Mouse (Mus musculus) midbrain, embryonic 10.5 days (tissue): ENCODE measurements around the gene Rxfp1. TPM values are rescaled to one million over a fixed set of nuclear protein-coding genes. Genes with fewer than 3 reads are reported as not detected.

Experiments
- DNase-seq: peaks from one replicate; pipeline ENCODE4 v3.0.0-alpha.2; 2017; ENCODE audit warnings: low spot score
- H3K27ac ChIP-seq: fragments of 300-500 bp; sonication (generic); replicated peaks from 2 replicates; pipeline ENCODE4 v1.5.1; 2016; ENCODE audit warnings: mild to moderate bottlenecking
- H3K27me3 ChIP-seq: fragments of 300-500 bp; sonication (generic); 2 replicates; pipeline ENCODE4 v1.6.1; 2016; ENCODE audit warnings: low read depth, mild to moderate bottlenecking; ENCODE audit not compliant: poor library complexity, severe bottlenecking
- H3K36me3 ChIP-seq: fragments of 300-500 bp; sonication (generic); 2 replicates; pipeline ENCODE4 v1.6.1; 2016; ENCODE audit warnings: mild to moderate bottlenecking, moderate library complexity
- H3K4me1 ChIP-seq: fragments of 300-500 bp; sonication (generic); 2 replicates; pipeline ENCODE4 v1.6.1; 2016
- H3K4me3 ChIP-seq: fragments of 300-500 bp; sonication (generic); 2 replicates; pipeline ENCODE4 v1.5.1; 2016; ENCODE audit warnings: mild to moderate bottlenecking, moderate library complexity
- H3K9me3 ChIP-seq: fragments of 300-500 bp; sonication (generic); replicated peaks from 2 replicates; pipeline ENCODE4 v1.6.1; 2016; ENCODE audit warnings: mild to moderate bottlenecking
- WGBS: fragments of 180-500 bp; shearing (Covaris S2); methylation state at CpG from one replicate; pipeline ENCODE4 v1.1.7; 2016; 5-methylcytosine and 5-hydroxymethylcytosine counted together
- polyA plus RNA-seq: library from polyadenylated mRNA; unstranded; fragments of >200 nt; fragmentation: Nextera tagmentation; extraction: Ambion mirVana; gene quantifications from 2 replicates; pipeline ENCODE4 v1.2.1, GENCODE M21; 2016

Rxfp1 gene
- not detected in 2 replicates for polyA plus RNA-seq

DNA sequence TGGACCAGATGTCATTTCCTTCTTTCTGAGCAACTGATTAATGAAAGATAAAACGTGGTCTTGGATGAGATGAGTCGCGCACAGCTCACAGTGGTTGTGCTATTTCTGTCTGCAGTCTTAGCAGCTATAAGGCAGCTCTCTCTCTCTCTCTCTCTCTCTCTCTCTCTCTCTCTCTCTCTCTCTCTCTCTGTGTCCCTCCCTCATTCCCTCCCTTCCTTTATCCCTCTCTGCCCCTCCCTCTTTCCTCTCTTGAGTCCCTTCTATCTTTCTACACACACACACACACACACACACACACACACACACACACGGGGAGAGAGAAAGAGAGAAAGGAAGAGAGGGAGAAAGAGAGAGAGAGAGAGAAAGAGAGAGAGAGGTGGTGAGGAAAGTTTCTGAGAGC is at the start of gene Rxfp1:
Gene Rxfp1 (minus strand): TSS at position 101 of the 400 bp plus-strand sequence.
- no peaks in the 10 kb centered on the region for H3K27me3 ChIP-seq
- no peak within 1 kb of the TSS for H3K4me3 ChIP-seq
- no peaks in the 10 kb centered on the region for H3K9me3 ChIP-seq
- no peak for DNase-seq
- no peaks in the 10 kb centered on the region for H3K4me1 ChIP-seq
- 76% methylated on average over 4 of the region's 4 CpGs for WGBS
- no peak within 1 kb of the TSS for H3K27ac ChIP-seq
- H3K36me3 ChIP-seq: no peaks in the 10 kb centered on the region

DNA sequence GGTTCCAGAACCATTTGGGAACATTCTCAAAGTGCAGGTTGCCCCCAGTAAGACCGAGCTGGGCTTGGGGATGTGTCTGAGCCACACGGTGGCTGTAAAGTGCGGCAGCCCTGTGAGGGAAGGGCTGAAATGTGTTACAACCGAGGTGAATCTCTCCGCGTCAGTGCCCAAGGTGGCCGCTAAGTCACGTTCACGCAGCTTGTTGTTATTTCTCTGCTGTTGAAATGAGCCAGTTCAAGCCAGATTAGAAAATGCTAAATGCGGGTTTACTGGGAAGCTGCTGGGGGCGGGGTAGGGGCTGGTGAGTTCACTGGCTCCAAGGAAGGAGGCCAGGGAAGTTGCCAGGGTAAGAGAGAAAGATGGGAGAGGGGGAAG is 46.7 kb upstream of the Rxfp1 start:
- no peak for DNase-seq
- H3K9me3 ChIP-seq: no peaks in the 10 kb centered on the region
- peaks cover 4% of the 10 kb centered on the region; the same call in 1 of the 2 replicates for H3K4me1 ChIP-seq
- H3K36me3 ChIP-seq: no peaks in the 10 kb centered on the region
- H3K4me3 ChIP-seq: peak overlapping the region; percentile 28; the same call in 1 of the 2 replicates
- H3K27ac ChIP-seq: no peak overlapping the region
- peaks cover 5% of the 10 kb centered on the region; the same call in 1 of the 2 replicates for H3K27me3 ChIP-seq
- 14% methylated on average over 11 of the region's 11 CpGs for WGBS

DNA sequence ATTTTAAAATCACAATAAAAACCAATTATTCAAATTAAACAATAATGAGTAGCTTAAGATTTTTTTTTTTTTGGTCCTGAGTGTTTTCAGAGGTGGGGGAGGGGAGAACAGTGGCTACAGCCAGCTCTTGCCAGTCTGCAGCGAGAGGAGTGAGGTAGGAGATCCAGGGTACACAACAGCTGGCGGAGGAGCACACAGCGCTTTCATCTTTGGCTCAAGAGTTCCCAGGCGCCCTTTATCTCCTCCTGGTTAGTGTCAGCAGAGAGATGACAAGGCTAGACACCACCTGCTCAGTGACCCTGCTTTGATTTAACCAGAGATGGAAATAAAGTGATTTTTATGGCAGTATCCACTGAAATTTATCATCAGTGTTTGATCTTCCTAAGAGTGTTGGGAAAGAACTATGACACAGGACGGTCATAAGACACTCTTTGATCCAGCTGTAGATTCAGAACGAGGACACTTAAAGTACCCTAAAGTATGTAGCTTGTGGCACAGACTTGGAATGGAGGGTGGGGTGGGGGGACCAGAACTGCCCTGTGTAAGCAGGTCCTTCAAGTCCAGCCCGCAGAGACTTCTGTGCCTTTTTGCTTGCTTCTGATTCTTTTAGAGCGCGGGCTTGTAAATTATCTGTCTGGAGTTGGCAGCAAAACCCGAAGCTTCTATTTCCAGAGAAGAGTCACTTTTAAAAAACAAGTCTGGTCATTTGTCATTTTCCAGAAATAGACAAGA is 46.1 kb upstream of the Rxfp1 start:
- DNase-seq: no peak
- H3K27me3 ChIP-seq: peaks cover 5% of the 10 kb centered on the region; the same call in 1 of the 2 replicates

DNA sequence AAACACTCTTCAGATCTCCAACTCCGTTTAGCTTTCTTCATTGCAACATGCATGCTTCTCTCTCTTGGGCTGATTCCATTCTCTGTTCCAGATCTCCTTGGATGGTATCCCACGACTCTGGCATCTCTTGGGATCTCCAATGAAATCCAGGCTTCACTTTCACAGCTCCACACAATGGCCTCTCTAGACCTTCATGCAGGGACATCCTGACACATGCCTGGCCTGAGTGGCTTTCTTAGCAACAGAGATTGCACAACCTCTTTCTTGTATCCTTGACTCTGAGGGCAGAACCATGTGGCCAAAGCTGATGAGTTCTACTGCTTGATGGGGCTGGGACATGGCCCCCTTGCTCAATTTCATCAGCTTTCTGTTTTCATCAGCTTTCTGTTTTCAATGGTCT is 35.0 kb upstream of the Rxfp1 start:
- no peak overlapping the region for H3K27ac ChIP-seq
- no peaks in the 10 kb centered on the region for H3K36me3 ChIP-seq
- no peak for DNase-seq
- H3K9me3 ChIP-seq: no peaks in the 10 kb centered on the region
- no peaks in the 10 kb centered on the region for H3K4me1 ChIP-seq
- 85% methylated on average over 2 of the region's 2 CpGs for WGBS
- no peak overlapping the region for H3K4me3 ChIP-seq
- H3K27me3 ChIP-seq: no peaks in the 10 kb centered on the region

More for the DNA sequence above, 46.1 kb upstream of the Rxfp1 start:
- 64% methylated on average over 10 of the region's 10 CpGs for WGBS
- peak overlapping the region; percentile 28; the same call in 1 of the 2 replicates for H3K4me3 ChIP-seq
- no peaks in the 10 kb centered on the region for H3K36me3 ChIP-seq
- H3K27ac ChIP-seq: no peak overlapping the region
- H3K4me1 ChIP-seq: peaks cover 4% of the 10 kb centered on the region; the same call in 1 of the 2 replicates
- no peaks in the 10 kb centered on the region for H3K9me3 ChIP-seq

DNA sequence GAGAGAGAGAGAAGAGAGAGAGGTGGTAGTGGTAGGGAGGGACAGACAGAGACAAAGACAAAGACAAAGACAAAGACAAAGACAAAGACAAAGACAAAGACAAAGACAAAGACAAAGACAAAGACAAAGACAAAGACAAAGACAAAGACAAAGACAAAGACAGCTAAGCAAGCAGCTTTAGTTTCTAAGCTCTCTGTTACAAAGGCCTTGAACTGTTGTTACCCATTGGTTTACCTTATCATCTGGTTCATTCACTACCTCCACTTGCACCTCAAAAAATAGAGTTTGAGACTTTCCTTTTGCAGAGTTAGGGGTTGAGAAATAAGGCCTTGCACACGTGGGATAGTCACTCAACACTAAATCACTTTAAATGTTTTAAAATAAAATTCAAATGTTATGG is 16.1 kb upstream of the Rxfp1 start:
- Histone ChIP-seq H3K27ac (no peak overlapping the region), H3K36me3 (no peaks in the 10 kb centered on the region), H3K4me1 (no peaks in the 10 kb centered on the region), H3K4me3 (no peak overlapping the region), H3K9me3 (no peaks in the 10 kb centered on the region), H3K27me3 (no peaks in the 10 kb centered on the region)
- no peak for DNase-seq
- 64% methylated on average over 1 of the region's 1 CpGs for WGBS

DNA sequence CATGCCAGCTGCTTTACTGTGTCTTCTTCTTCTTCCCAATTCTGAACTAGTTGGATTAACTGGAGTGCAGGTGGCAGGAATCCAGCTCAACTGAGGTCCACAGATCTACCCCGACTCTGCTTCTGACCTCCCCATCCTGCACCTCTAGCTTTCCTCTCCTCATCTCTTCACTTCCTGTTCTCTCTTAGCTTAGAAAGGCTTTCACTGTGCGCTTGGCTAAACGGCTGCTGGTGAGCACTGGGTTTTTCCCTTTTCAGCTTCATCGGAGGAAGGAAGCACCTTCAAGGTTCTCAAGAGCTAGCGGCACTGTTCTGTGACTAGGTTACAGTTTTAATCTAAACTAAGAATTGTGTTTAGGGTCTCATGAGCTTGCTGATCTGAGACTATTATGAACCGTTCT is 8.9 kb upstream of the Rxfp1 start:
- Histone ChIP-seq H3K36me3 (no peaks in the 10 kb centered on the region), H3K27ac (no peak overlapping the region), H3K27me3 (no peaks in the 10 kb centered on the region), H3K9me3 (no peaks in the 10 kb centered on the region), H3K4me3 (no peak overlapping the region), H3K4me1 (no peaks in the 10 kb centered on the region)
- WGBS: 91% methylated on average over 6 of the region's 6 CpGs
- no peak for DNase-seq

DNA sequence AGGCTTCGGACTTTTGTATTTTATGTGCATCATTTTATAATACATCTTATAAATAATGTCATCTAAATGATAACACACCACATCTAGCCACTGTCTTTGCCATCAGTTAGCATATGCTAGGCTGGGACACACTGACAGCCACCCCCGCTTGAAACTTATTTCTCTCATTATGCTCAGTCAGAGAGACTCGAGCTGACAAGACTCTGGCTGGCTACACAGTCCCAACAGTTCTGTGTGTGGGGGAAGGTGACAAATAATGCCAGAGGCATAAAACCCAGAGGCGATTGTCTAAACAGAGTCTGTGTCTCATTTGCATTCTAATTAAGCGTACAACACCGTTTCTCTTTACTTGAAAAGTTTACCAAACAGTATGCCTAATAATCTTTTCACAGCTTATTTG is 7.4 kb upstream of the Rxfp1 start:
- no peak for DNase-seq
- H3K27me3 ChIP-seq: no peaks in the 10 kb centered on the region
- H3K36me3 ChIP-seq: no peaks in the 10 kb centered on the region
- no peaks in the 10 kb centered on the region for H3K9me3 ChIP-seq
- no peak overlapping the region for H3K4me3 ChIP-seq
- 83% methylated on average over 6 of the region's 6 CpGs for WGBS
- no peak overlapping the region for H3K27ac ChIP-seq
- no peaks in the 10 kb centered on the region for H3K4me1 ChIP-seq

DNA sequence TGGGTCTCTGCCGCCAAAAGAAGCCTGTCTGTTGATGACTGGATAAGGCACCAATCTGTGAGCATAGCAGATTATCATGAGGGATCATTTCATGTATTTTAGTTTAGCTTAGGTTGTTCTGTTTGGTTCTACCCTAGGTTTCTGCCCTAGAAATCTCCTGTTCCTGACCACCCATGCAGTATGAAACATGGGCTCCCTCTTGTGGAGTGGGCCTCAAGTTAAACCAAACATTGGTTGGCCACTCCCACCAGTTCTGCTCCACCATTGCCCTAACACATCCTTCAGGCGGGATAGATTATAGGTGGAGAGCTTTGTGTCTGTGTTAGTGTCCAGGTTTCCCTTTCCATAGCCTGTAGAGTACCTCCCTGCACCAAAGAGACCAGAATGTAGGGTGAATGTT is 6.7 kb upstream of the Rxfp1 start:
- Histone ChIP-seq H3K27me3 (no peaks in the 10 kb centered on the region), H3K9me3 (no peaks in the 10 kb centered on the region), H3K36me3 (no peaks in the 10 kb centered on the region), H3K27ac (no peak overlapping the region), H3K4me1 (no peaks in the 10 kb centered on the region), H3K4me3 (no peak overlapping the region)
- 95% methylated on average over 2 of the region's 2 CpGs for WGBS
- no peak for DNase-seq

DNA sequence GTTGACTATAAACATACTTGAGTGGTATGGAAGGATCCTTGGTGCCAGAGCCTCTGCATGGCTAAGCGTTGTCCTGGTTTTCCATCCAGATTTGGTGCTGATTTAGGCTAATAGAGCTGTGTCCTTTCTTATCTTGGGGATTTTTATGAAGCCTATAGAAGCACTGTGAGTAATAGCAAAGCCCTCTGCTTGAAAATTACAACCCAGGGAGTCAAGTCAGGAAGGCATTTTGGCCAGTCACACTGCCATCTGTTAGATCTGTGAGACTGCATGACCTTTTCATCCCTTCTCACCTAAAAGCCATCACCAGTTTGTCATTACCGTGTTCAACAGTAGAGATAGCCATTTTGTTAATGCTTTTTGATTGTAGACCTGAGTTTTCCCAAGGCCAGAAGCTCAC is 2.7 kb upstream of the Rxfp1 start:
- no peaks in the 10 kb centered on the region for H3K4me1 ChIP-seq
- WGBS: 72% methylated on average over 2 of the region's 2 CpGs
- no peak overlapping the region for H3K4me3 ChIP-seq
- no peak for DNase-seq
- H3K27me3 ChIP-seq: no peaks in the 10 kb centered on the region
- H3K9me3 ChIP-seq: no peaks in the 10 kb centered on the region
- H3K36me3 ChIP-seq: no peaks in the 10 kb centered on the region
- H3K27ac ChIP-seq: no peak overlapping the region

DNA sequence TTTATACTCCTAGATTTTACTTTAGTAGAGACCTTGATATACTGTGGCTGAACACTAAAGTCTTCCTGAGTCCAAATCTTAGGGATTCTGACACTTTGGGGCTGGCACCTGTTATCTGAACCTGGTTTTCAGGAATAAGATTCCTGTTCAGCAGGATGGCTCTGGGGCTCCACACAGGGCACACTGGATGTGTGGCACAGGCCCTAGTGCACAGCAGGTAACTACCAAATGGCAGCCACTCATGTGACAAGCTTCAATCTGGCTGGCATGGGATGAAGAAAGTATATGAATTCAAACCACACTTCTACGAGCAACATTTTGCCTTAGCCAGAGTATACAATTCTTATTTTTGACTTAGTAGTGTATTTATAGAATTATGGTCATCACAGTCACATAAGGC is 771 bp upstream of the Rxfp1 start:
- no peaks in the 10 kb centered on the region for H3K9me3 ChIP-seq
- no peak overlapping the region for H3K4me3 ChIP-seq
- no peak for DNase-seq
- H3K36me3 ChIP-seq: no peaks in the 10 kb centered on the region
- no peaks in the 10 kb centered on the region for H3K4me1 ChIP-seq
- WGBS: 91% methylated on average over 1 of the region's 1 CpGs
- H3K27ac ChIP-seq: no peak overlapping the region
- no peaks in the 10 kb centered on the region for H3K27me3 ChIP-seq

DNA sequence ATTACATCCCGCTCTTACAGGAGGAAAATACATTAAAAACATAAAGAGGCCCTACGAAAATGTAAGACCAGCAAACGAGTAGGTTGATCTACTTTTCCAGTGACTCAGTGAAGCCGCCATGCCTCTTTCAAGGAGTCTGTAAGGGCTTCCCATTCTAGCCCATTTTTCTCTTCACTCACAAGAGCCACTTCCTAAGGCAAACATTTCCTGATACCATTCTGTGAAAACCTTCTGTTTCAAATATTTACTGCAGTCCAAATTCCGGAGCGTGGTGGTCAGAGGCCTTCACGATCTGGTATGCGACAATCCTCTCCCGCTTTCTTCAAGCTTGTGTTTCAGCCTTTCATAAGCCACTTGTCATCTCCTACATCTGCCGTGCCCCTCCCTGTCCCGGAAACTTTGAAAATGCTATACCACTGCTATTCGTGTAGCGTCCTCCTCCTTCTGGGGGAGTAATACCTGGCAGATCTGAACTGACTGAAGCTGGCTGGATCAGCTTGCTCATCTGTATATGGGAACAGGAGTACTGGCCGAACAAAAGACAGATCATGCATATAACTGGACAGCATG is 11.1 kb downstream of the Rxfp1 start:
- no peak overlapping the region for H3K4me3 ChIP-seq
- H3K27me3 ChIP-seq: no peaks in the 10 kb centered on the region
- H3K9me3 ChIP-seq: no peaks in the 10 kb centered on the region
- no peak for DNase-seq
- no peak overlapping the region for H3K27ac ChIP-seq
- no peaks in the 10 kb centered on the region for H3K36me3 ChIP-seq
- no peaks in the 10 kb centered on the region for H3K4me1 ChIP-seq
- WGBS: 91% methylated on average over 14 of the region's 14 CpGs

DNA sequence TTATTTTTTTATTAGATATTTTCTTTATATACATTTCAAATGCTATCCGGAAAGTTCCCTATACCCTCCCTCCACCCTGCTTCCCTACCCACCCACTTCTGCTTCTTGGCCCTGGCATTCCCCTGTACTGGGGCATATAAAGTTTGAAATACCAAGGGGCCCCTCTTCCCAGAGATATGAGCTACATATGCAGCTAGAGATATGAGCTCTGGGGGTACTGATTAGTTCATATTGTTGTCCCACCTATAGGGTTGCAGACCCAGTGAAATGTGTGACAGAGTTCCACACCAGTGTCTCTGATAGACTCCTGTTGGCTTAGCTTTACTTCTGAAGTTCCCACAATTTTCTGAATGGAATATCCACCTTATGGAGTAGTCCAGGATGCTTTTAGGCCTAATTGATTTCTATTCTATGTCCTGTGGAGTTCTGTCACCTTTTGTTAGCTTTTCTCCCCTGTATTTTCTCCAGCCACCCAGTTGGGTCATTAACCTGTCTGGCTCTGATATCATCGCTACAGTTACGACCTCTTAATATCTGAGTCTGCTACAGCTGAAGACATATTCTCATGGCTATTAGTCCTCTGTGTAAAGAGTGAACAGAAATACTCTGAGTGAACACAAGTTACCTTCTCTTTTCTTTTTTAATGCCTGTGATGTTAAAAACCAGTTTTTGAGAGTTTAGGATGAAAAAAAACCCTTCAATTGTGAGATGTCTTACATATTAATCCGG is 16.8 kb downstream of the Rxfp1 start:
- H3K27ac ChIP-seq: no peak overlapping the region
- DNase-seq: no peak
- H3K4me1 ChIP-seq: no peaks in the 10 kb centered on the region
- no peaks in the 10 kb centered on the region for H3K36me3 ChIP-seq
- no peak overlapping the region for H3K4me3 ChIP-seq
- no peaks in the 10 kb centered on the region for H3K9me3 ChIP-seq
- H3K27me3 ChIP-seq: no peaks in the 10 kb centered on the region
- WGBS: 92% methylated on average over 4 of the region's 4 CpGs

DNA sequence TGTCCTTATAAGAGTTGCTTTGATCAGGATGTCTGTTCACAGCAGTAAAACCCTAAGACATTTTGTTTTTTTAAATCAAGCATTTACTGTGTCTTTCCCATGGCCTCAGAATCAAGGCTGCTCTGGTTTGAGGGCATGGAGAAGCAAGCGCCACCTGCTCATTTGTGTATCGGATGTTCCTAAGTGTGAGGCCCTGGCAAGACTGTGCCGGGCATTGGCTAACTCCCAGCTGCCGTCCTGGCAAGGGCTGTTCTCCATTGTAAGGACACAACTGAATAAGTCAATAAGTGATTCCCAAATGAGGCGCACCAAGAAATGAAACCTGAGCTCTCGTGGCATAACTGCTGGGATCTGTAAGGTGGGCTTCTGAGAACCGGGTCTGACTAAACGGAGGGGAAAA is 31.2 kb downstream of the Rxfp1 start:
- Histone ChIP-seq H3K27ac (no peak overlapping the region), H3K36me3 (no peaks in the 10 kb centered on the region), H3K4me1 (no peaks in the 10 kb centered on the region), H3K4me3 (no peak overlapping the region), H3K9me3 (no peaks in the 10 kb centered on the region), H3K27me3 (no peaks in the 10 kb centered on the region)
- DNase-seq: no peak
- WGBS: 91% methylated on average over 8 of the region's 8 CpGs
